In genomic region chr5:100418861-100419260, GRCm38 (mm10) we compare ENCODE assay signal across 20 mouse cellular contexts. TPM values are rescaled to one million over a fixed set of nuclear protein-coding genes. Genes with fewer than 3 reads are reported as not detected.
DNase-seq lines count a peak whose midpoint lies in the region; ATAC-seq and TF ChIP-seq lines count a peak whose summit lies in the region.
"Had no signal": no experiment of that assay in that cellular context is flagged by ENCODE, and none has a peak within 500 bp of the region (broad histone marks: within the 10 kb centered on the region; RNA-seq: fewer than 3 reads in every experiment).

No protein-coding gene starts in this region.

- peaks cover 23% of the 10 kb centered on the region for H3K4me1 ChIP-seq in forebrain, embryonic 16.5 days (replicated peaks; ENCODE audit: control insufficient read depth, insufficient read depth, low read length)
- peaks cover 35% of the 10 kb centered on the region for H3K4me1 ChIP-seq in forebrain, embryonic 10.5 days
- H3K4me1 ChIP-seq in neural tube, embryonic 12.5 days, result peaks cover 18% of the 10 kb centered on the region
- peaks cover 16% of the 10 kb centered on the region for H3K4me1 ChIP-seq in intestine, embryonic 16.5 days (ENCODE audit: control insufficient read depth, insufficient read depth, low read length)
- peaks cover 8% of the 10 kb centered on the region; the same call in 1 of the 2 replicates for H3K4me1 ChIP-seq in lung, adult 2 months (ENCODE audit: control insufficient read depth, insufficient read depth, low read length)

- no peak overlapping the region for H3K4me3 ChIP-seq in forebrain, embryonic 16.5 days (replicated peaks; ENCODE audit: low read length)
- no peak overlapping the region for H3K4me3 ChIP-seq in forebrain, embryonic 10.5 days
- no peak overlapping the region for H3K4me3 ChIP-seq in neural tube, embryonic 12.5 days
- H3K4me3 ChIP-seq in intestine, embryonic 16.5 days (ENCODE audit: low read length), result no peak overlapping the region
- H3K4me3 ChIP-seq in lung, adult 2 months (replicated peaks; ENCODE audit: extremely low read depth, low read depth, low read length), result no peak overlapping the region
- H3K4me3 ChIP-seq: hindbrain, embryonic 15.5 days; left cerebral cortex, adult 2 months; midbrain, embryonic 10.5 days had no signal

- peaks cover 29% of the 10 kb centered on the region for H3K36me3 ChIP-seq in forebrain, embryonic 16.5 days (ENCODE audit: control insufficient read depth, insufficient read depth)
- peaks cover 62% of the 10 kb centered on the region for H3K36me3 ChIP-seq in forebrain, embryonic 10.5 days (replicated peaks)
- H3K36me3 ChIP-seq in neural tube, embryonic 12.5 days, result peaks cover 57% of the 10 kb centered on the region
- H3K36me3 ChIP-seq in intestine, embryonic 16.5 days (ENCODE audit: control insufficient read depth, insufficient read depth, low read length), result peaks cover 16% of the 10 kb centered on the region

- no peak for ATAC-seq in forebrain, embryonic 16.5 days
- no peak for ATAC-seq in neural tube, embryonic 12.5 days (ENCODE audit: low FRiP score, low read depth)
- ATAC-seq in intestine, embryonic 16.5 days, result no peak
- ATAC-seq: activated CD4-positive, CD25-positive, alpha-beta regulatory T cell, adult 4 months had no signal

- H3K27me3 ChIP-seq in forebrain, embryonic 16.5 days (replicated peaks; ENCODE audit: control insufficient read depth, insufficient read depth, low read length), result no peaks in the 10 kb centered on the region
- H3K27me3 ChIP-seq in forebrain, embryonic 10.5 days (ENCODE audit: poor library complexity, severe bottlenecking), result no peaks in the 10 kb centered on the region
- H3K27me3 ChIP-seq in neural tube, embryonic 12.5 days (replicated peaks), result no peaks in the 10 kb centered on the region
- H3K27me3 ChIP-seq in intestine, embryonic 16.5 days (replicated peaks; ENCODE audit: control insufficient read depth, insufficient read depth, low read length), result no peaks in the 10 kb centered on the region
- H3K27me3 ChIP-seq: hindbrain, embryonic 15.5 days had no signal

- TF ChIP-seq POLR2A in lung, adult 2 months (IDR thresholded peaks at IDR 0.05; ENCODE audit: borderline replicate concordance, extremely low read depth, low read depth, low read length), result no peak

- WGBS in forebrain, embryonic 16.5 days, result 70% methylated on average over 4 of the region's 4 CpGs
- WGBS in forebrain, embryonic 10.5 days, result 72% methylated on average over 4 of the region's 4 CpGs
- WGBS in neural tube, embryonic 12.5 days, result 76% methylated on average over 4 of the region's 4 CpGs
- WGBS in intestine, embryonic 16.5 days, result 66% methylated on average over 4 of the region's 4 CpGs
- 69% methylated on average over 4 of the region's 4 CpGs for WGBS in lung, adult 2 months

- 0 out of 2 replicates have a peak overlapping the region, but pooled peaks have one; percentile 7 for H3K27ac ChIP-seq in forebrain, embryonic 16.5 days (ENCODE audit: low read length)
- H3K27ac ChIP-seq in forebrain, embryonic 10.5 days, result no peak overlapping the region
- H3K27ac ChIP-seq in neural tube, embryonic 12.5 days, result 0 out of 2 replicates have a peak overlapping the region, but pooled peaks have one; percentile 5
- H3K27ac ChIP-seq in intestine, embryonic 16.5 days (ENCODE audit: low read length), result peak overlapping the region; percentile 5; the same call in 1 of the 2 replicates
- H3K27ac ChIP-seq: hindbrain, embryonic 15.5 days; left cerebral cortex, adult 2 months; liver, embryonic 14.5 days; macrophage; midbrain, embryonic 10.5 days had no signal

- no peak for DNase-seq in forebrain, embryonic 10.5 days (ENCODE audit: extremely low spot score, low spot score)
- no peak for DNase-seq in neural tube, embryonic 10.5 days (ENCODE audit: extremely low spot score, low spot score)
- DNase-seq in lung, adult 2 months, result no peak
- no peak for DNase-seq in heart, adult 9 months (ENCODE audit: low spot score in 2 of 2)
- DNase-seq: adrenal gland, adult 8-10 months; cerebellum, adult 18-20 months; cerebellum, postnatal 25 days; kidney, postnatal 10 days; retina, postnatal 1 day; right cerebral cortex, postnatal 25 days had no signal

- no peak overlapping the region for H3K9ac ChIP-seq in forebrain, embryonic 16.5 days (replicated peaks; ENCODE audit: low read depth, low read length)
- H3K9ac ChIP-seq in neural tube, embryonic 12.5 days, result no peak overlapping the region
- H3K9ac ChIP-seq in intestine, embryonic 16.5 days (ENCODE audit: low read depth, low read length), result no peak overlapping the region
- H3K9ac ChIP-seq: liver, embryonic 14.5 days had no signal

- no peak for TF ChIP-seq CTCF in lung, adult 2 months (IDR thresholded peaks at IDR 0.05; ENCODE audit: insufficient read depth, low read length)

- H3K4me2 ChIP-seq in forebrain, embryonic 16.5 days (ENCODE audit: low read length), result no peak overlapping the region
- no peak overlapping the region for H3K4me2 ChIP-seq in neural tube, embryonic 12.5 days (replicated peaks)
- H3K4me2 ChIP-seq in intestine, embryonic 16.5 days (ENCODE audit: low read depth, low read length), result no peak overlapping the region
- H3K4me2 ChIP-seq: heart, embryonic 11.5 days; hindbrain, embryonic 15.5 days had no signal

- H3K9me3 ChIP-seq in forebrain, embryonic 16.5 days (ENCODE audit: control insufficient read depth, low read length), result no peaks in the 10 kb centered on the region
- no peaks in the 10 kb centered on the region for H3K9me3 ChIP-seq in forebrain, embryonic 10.5 days
- no peaks in the 10 kb centered on the region for H3K9me3 ChIP-seq in neural tube, embryonic 12.5 days
- no peaks in the 10 kb centered on the region for H3K9me3 ChIP-seq in intestine, embryonic 16.5 days (ENCODE audit: control insufficient read depth, low read length)
- H3K9me3 ChIP-seq: hindbrain, embryonic 15.5 days; midbrain, embryonic 10.5 days had no signal

RNA-seq across cellular contexts. Expression of gene Sec31a, which starts 2.8 kb away (rescaled TPM):
- polyA plus RNA-seq in forebrain, embryonic 16.5 days (2015; fragmentation: Nextera tagmentation; extraction: Ambion mirVana), result 91.0 and 92.3 TPM in 2 replicates
- 95.0 and 104 TPM in 2 replicates for polyA plus RNA-seq in forebrain, embryonic 10.5 days (2016; fragmentation: Nextera tagmentation; extraction: Ambion mirVana)
- 108 and 112 TPM in 2 replicates for polyA plus RNA-seq in neural tube, embryonic 12.5 days (2016; fragmentation: Nextera tagmentation; extraction: Ambion mirVana)
- polyA plus RNA-seq in intestine, embryonic 16.5 days (2015; fragmentation: Nextera tagmentation; extraction: Ambion mirVana), result 183 and 215 TPM in 2 replicates
- polyA plus RNA-seq in lung, adult 2 months (2012; rRNA removed), result 192 and 194 TPM in 2 replicates
